Mouse (Mus musculus) adipose tissue, adult 10 weeks (tissue): Measurements from ENCODE around the gene Slc37a3. TPM values are rescaled to one million over a fixed set of nuclear protein-coding genes. Genes with fewer than 3 reads are reported as not detected.

ENCODE experiments used
- polyA plus RNA-seq: library from polyadenylated mRNA; stranded (reverse); fragments of 350-450 nt; fragmentation: Illumina TruSeq; extraction: RNeasy Lipid Tissue Mini Kit (QIAGEN cat#74804); gene quantifications from one replicate; pipeline ENCODE4 v1.2.3, GENCODE M21; 2014; ENCODE audit warnings: low read depth, low replicate concordance

Gene Slc37a3
- 50.2 TPM for polyA plus RNA-seq

DNA sequence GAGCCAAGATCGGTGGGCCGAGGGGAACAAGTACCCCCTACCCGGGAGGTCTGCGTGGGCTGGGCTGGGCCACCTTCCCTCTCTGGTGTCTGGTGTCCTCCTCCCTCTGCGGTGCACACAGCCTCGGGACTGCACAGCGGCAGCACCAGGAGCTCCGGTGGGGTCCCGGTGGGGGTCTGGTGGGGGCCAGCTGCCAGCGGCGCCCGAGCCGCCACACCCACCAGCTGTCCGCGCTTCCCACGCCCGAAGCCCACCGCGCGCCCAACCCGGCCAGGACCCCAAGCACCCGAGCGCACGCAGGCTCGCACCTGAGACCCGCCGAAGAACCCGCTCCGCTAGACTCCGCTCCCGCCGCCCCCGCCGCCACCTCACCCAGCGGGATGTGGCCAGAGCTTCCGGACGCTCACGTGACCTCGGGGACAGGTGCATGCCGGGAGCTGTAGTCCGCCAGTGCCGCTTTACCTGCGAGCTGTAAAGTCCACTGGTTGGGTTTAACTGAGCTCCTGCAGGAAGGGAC is at the start of gene Slc37a3:
Gene Slc37a3 (minus strand): TSS at position 365 of the 517 bp plus-strand sequence.

DNA sequence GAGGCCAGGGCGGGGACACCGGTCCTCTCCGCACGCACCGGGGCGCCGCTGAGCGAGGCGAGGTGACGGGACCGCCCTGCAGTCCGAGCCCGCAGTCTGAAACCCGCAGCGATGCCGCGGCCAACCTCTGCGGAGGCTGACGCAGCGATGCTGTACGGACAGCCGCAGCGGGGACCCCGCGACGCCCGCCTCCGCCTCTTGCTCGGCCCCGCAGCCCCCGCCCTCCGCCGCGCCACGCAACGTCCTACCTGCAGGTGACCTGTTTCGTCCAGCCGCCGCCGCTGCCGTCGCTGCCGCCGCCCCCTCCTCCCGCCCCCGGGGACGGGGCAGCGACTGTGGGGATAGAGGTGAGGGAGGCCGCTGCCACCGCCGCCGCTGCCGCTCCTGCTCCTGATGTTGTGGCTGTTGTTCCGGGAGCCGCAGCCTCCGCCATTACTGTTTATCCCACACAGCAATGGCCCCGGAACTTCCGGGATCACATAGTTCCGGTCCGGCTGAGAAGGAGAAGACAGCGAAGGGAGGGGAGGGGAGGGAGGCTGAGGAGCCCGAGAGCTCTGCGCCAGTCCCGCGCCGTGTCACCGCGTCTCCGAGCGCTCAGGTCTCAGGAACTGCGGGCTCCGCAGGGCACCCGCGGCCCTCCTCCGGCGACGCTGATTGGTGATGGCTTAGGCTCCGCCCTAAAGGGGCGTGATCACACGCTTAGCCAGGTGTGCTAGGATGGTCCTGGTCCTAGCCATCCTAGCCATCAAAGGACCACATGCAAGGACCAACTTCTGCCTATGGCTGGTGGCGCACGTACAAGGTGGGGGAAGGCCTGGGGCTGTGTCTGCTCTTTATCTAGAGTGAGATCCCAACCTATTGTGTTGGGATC is 42.6 kb upstream of the Slc37a3 start, which contains the start of gene Mkrn1:
Gene Mkrn1 (minus strand): TSS at position 612 of the 871 bp plus-strand sequence.

DNA sequence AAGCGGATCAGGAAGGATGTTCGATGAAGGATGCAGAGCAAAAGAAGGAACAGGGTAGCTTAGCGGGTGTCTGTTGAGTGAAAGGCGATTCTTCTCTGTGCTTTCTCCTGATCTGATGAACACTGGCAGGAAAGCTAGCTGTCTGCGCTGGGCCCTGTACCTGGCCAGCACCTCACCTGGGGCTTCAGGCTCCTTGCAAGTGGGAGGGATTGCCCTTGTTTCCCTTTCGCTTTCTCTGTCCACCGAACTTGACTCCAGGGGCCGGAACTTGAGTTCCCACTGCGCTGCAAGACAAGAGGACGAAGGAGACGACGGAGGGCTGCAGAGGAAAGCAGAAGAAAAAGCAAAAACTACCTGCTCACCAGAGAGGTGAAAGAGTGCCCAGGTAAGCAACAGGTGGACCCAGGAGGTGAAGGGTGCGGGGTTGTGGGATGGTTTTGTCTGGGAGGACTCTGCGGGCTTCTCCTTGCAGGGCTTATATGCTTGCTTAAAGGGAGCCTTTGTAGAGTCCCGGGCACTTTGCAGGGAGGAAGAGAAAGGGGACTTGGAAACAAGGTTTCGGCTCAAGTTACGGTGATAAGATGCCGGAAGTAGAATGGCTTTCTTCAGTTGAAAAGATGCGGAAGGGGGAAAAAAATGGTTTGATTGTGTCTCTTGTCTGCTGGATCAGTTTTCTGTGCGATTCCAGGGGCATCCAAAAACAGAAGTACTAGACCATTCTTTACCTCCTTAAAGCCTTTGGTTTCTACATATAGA is 3.8 kb upstream of the Slc37a3 start, which contains the start of gene Rab19:
Gene Rab19 (plus strand): TSS at position 51 of the 756 bp plus-strand sequence.

Other genes with a start within 250 kb of the Slc37a3 start
- gene Kdm7a, start 170.9 kb downstream of the Slc37a3 start, polyA plus RNA-seq: 15.6 TPM
- gene Rab19, start 3.5 kb upstream of the Slc37a3 start, polyA plus RNA-seq: 4.7 TPM
- gene Mkrn1, start 42.8 kb upstream of the Slc37a3 start, polyA plus RNA-seq: 139 TPM
- 9.9 TPM for gene Dennd2a, start 180.2 kb upstream of the Slc37a3 start, polyA plus RNA-seq
- gene Adck2, start 196.2 kb upstream of the Slc37a3 start, polyA plus RNA-seq: 24.0 TPM
- gene Gm42420, start 208.1 kb upstream of the Slc37a3 start, polyA plus RNA-seq: not detected
- gene Ndufb2, start 214.9 kb upstream of the Slc37a3 start, polyA plus RNA-seq: 146 TPM